Mouse (Mus musculus): ENCODE data around the gene Best1.

GRCm38 (mm10) chr19:10016151-10016550, 14.7 kb upstream of the Best1 start:
- TF ChIP-seq CTCF (IDR thresholded peaks at IDR 0.05; ENCODE audit: borderline replicate concordance, insufficient read depth, low read length) (no peak), POLR2A (IDR thresholded peaks at IDR 0.05; ENCODE audit: low read depth, low read length) (no peak)
